Comparison of ENCODE assay signal across 21 mouse cellular contexts in the genomic region with DNA sequence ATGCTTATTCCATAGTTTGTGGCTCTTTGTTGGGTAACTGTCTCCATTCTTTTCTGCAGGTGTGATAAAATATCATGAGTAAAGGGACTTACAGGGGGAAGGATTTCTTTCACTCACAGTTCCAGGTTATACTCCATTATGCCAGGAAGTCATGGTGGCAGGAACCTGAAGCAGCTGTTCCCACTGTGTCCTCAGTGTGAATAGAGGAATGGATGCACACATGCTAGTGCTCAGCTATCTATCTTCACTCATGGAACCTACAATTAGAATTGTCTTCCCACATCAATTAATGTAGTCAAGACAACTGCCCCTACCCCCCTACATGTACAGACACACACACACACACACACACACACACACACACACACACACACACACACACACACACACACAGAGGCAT.
DNase-seq lines count a peak whose midpoint lies in the region; TF ChIP-seq lines count a peak whose summit lies in the region.
"Had no signal": no experiment of that assay in that cellular context is flagged by ENCODE, and none has a peak within 500 bp of the region (broad histone marks: within the 10 kb centered on the region; RNA-seq: fewer than 3 reads in every experiment).

No protein-coding gene starts in this region.

- H3K4me1 ChIP-seq in cerebellum, adult 2 months (ENCODE audit: control insufficient read depth, insufficient read depth, low read length): peaks cover 22% of the 10 kb centered on the region; the same call in 1 of the 2 replicates
- H3K4me1 ChIP-seq: forebrain, embryonic 10.5 days; forebrain, embryonic 13.5 days; hindbrain, embryonic 15.5 days had no signal

- no peak overlapping the region for H3K4me3 ChIP-seq in cerebellum, adult 2 months (replicated peaks; ENCODE audit: insufficient read depth, low read depth, low read length)
- H3K4me3 ChIP-seq: forebrain, embryonic 10.5 days; forebrain, embryonic 13.5 days; heart, adult 2 months; heart, embryonic 10.5 days; heart, embryonic 13.5 days; hindbrain, embryonic 15.5 days had no signal

- TF ChIP-seq CTCF in cerebellum, adult 2 months (IDR thresholded peaks at IDR 0.05; ENCODE audit: borderline replicate concordance, insufficient read depth, low read depth, low read length): no peak

- H3K27ac ChIP-seq in cerebellum, adult 2 months (ENCODE audit: insufficient read depth, low read length): peak overlapping the region; percentile 23; the same call in 1 of the 2 replicates
- H3K27ac ChIP-seq: forebrain, embryonic 10.5 days; forebrain, embryonic 13.5 days; heart, adult 2 months; heart, embryonic 10.5 days; heart, embryonic 13.5 days; hindbrain, embryonic 15.5 days had no signal

- peak in 1 of 2 experiments; percentile 37 for DNase-seq in cerebellum, adult 2 months
- DNase-seq in cerebellum, postnatal 36 days: no peak
- peak; percentile 53 to 62 for DNase-seq in cerebellum, postnatal 10 days
- DNase-seq in cerebellum, postnatal 4 days (ENCODE audit: low spot score in 2 of 2): no peak
- peak; percentile 48 for DNase-seq in brain, adult 2 months (ENCODE audit: low read depth, low spot score)
- no peak for DNase-seq in thymus, postnatal 0 days (ENCODE audit: low spot score)
- DNase-seq: adrenal gland, adult 2 months; adrenal gland, postnatal 14 days; B cell, adult 2 months; gastrocnemius, postnatal 10 days; gastrocnemius, postnatal 36 days; heart, adult 2 months; heart, postnatal 14 days; heart, postnatal 4 days; kidney, adult 2 months had no signal

- TF ChIP-seq POLR2A in cerebellum, adult 2 months (IDR thresholded peaks at IDR 0.05; ENCODE audit: borderline replicate concordance, insufficient read depth, low read length): no peak

- H3K27me3 ChIP-seq in cerebellum, adult 2 months (ENCODE audit: control insufficient read depth, insufficient read depth, low read length): no peaks in the 10 kb centered on the region
- H3K27me3 ChIP-seq: CH12.LX; forebrain, embryonic 13.5 days; hindbrain, embryonic 15.5 days had no signal

Comparison
In these comparisons a context has a peak if more than half of its experiments do, and no peak if none do; other contexts are left out.
1. DNase-seq: peak in cerebellum, postnatal 10 days (2 of 2) and brain, adult 2 months (single experiment); none in cerebellum, postnatal 36 days (0 of 2), cerebellum, postnatal 4 days (0 of 2) and thymus, postnatal 0 days (single experiment).